Mouse (Mus musculus): Measurements from ENCODE around the gene Snx29. TPM values are rescaled to one million over a fixed set of nuclear protein-coding genes. Genes with fewer than 3 reads are reported as not detected.

Gene Snx29
- polyA plus RNA-seq, 1 experiment from 2014 or later = 15.3 TPM

GRCm38 (mm10) chr16:11475137-11475943 is 152.6 kb downstream of the Snx29 start:
- H3K9ac ChIP-seq (ENCODE audit: low read depth, low read length) = no peak overlapping the region
- 84% methylated on average over 10 of the region's 10 CpGs for WGBS
- no peaks in the 10 kb centered on the region for H3K9me3 ChIP-seq (ENCODE audit: control insufficient read depth, low read length)
- no peak overlapping the region for H3K4me2 ChIP-seq (ENCODE audit: low read length)
- no peak for ATAC-seq
- H3K4me3 ChIP-seq (ENCODE audit: low read length) = no peak overlapping the region
- H3K27me3 ChIP-seq (replicated peaks; ENCODE audit: control insufficient read depth, insufficient read depth, low read length) = no peaks in the 10 kb centered on the region
- no peak overlapping the region for H3K27ac ChIP-seq (ENCODE audit: low read depth, low read length)
- peaks cover 3% of the 10 kb centered on the region; the same call in 1 of the 2 replicates for H3K4me1 ChIP-seq (ENCODE audit: control insufficient read depth, insufficient read depth, low read depth, low read length)
- no peaks in the 10 kb centered on the region for H3K36me3 ChIP-seq (ENCODE audit: control insufficient read depth, insufficient read depth, low read length)

- ATAC-seq = no peak
- peaks cover 3% of the 10 kb centered on the region; the same call in 1 of the 2 replicates for H3K4me1 ChIP-seq (ENCODE audit: control insufficient read depth, insufficient read depth, low read depth, low read length)
- H3K9ac ChIP-seq (ENCODE audit: low read depth, low read length) = no peak overlapping the region
- no peak overlapping the region for H3K4me2 ChIP-seq (ENCODE audit: low read length)
- no peaks in the 10 kb centered on the region for H3K9me3 ChIP-seq (ENCODE audit: control insufficient read depth, low read length)
- WGBS = 89% methylated on average over 1 of the region's 1 CpGs
- H3K27me3 ChIP-seq (replicated peaks; ENCODE audit: control insufficient read depth, insufficient read depth, low read length) = no peaks in the 10 kb centered on the region
- no peak overlapping the region for H3K27ac ChIP-seq (ENCODE audit: low read depth, low read length)
- H3K4me3 ChIP-seq (ENCODE audit: low read length) = no peak overlapping the region
- no peaks in the 10 kb centered on the region for H3K36me3 ChIP-seq (ENCODE audit: control insufficient read depth, insufficient read depth, low read length)
Measured at GRCm38 (mm10) chr16:11476314-11476713, 153.6 kb downstream of the Snx29 start.

- Histone ChIP-seq H3K4me2 (ENCODE audit: low read length) (no peak overlapping the region), H3K27ac (ENCODE audit: low read depth, low read length) (no peak overlapping the region), H3K4me3 (ENCODE audit: low read length) (no peak overlapping the region), H3K27me3 (replicated peaks; ENCODE audit: control insufficient read depth, insufficient read depth, low read length) (no peaks in the 10 kb centered on the region), H3K9ac (ENCODE audit: low read depth, low read length) (no peak overlapping the region), H3K36me3 (ENCODE audit: control insufficient read depth, insufficient read depth, low read length) (no peaks in the 10 kb centered on the region), H3K4me1 (ENCODE audit: control insufficient read depth, insufficient read depth, low read depth, low read length) (peaks cover 3% of the 10 kb centered on the region; the same call in 1 of the 2 replicates), H3K9me3 (ENCODE audit: control insufficient read depth, low read length) (no peaks in the 10 kb centered on the region)
- 69% methylated on average over 2 of the region's 2 CpGs for WGBS
- ATAC-seq = no peak
Measured at GRCm38 (mm10) chr16:11476968-11477367, 154.3 kb downstream of the Snx29 start.

GRCm38 (mm10) chr16:11477591-11477990 is 154.9 kb downstream of the Snx29 start:
- ATAC-seq = no peak
- Histone ChIP-seq H3K27ac (ENCODE audit: low read depth, low read length) (no peak overlapping the region), H3K9me3 (ENCODE audit: control insufficient read depth, low read length) (no peaks in the 10 kb centered on the region), H3K36me3 (ENCODE audit: control insufficient read depth, insufficient read depth, low read length) (no peaks in the 10 kb centered on the region), H3K4me1 (ENCODE audit: control insufficient read depth, insufficient read depth, low read depth, low read length) (peaks cover 3% of the 10 kb centered on the region; the same call in 1 of the 2 replicates), H3K27me3 (replicated peaks; ENCODE audit: control insufficient read depth, insufficient read depth, low read length) (no peaks in the 10 kb centered on the region), H3K9ac (ENCODE audit: low read depth, low read length) (no peak overlapping the region), H3K4me3 (ENCODE audit: low read length) (no peak overlapping the region), H3K4me2 (ENCODE audit: low read length) (no peak overlapping the region)
- WGBS = 76% methylated on average over 5 of the region's 5 CpGs

- 78% methylated on average over 4 of the region's 4 CpGs for WGBS
- ATAC-seq = no peak
- Histone ChIP-seq H3K36me3 (ENCODE audit: control insufficient read depth, insufficient read depth, low read length) (no peaks in the 10 kb centered on the region), H3K9ac (ENCODE audit: low read depth, low read length) (no peak overlapping the region), H3K27ac (ENCODE audit: low read depth, low read length) (no peak overlapping the region), H3K4me2 (ENCODE audit: low read length) (no peak overlapping the region), H3K4me1 (ENCODE audit: control insufficient read depth, insufficient read depth, low read depth, low read length) (no peaks in the 10 kb centered on the region), H3K4me3 (ENCODE audit: low read length) (no peak overlapping the region), H3K9me3 (ENCODE audit: control insufficient read depth, low read length) (no peaks in the 10 kb centered on the region), H3K27me3 (replicated peaks; ENCODE audit: control insufficient read depth, insufficient read depth, low read length) (no peaks in the 10 kb centered on the region)
Measured at GRCm38 (mm10) chr16:11479605-11480004, 156.9 kb downstream of the Snx29 start.

- Histone ChIP-seq H3K36me3 (ENCODE audit: control insufficient read depth, insufficient read depth, low read length) (no peaks in the 10 kb centered on the region), H3K4me3 (ENCODE audit: low read length) (no peak overlapping the region), H3K4me2 (ENCODE audit: low read length) (no peak overlapping the region), H3K4me1 (ENCODE audit: control insufficient read depth, insufficient read depth, low read depth, low read length) (no peaks in the 10 kb centered on the region), H3K9ac (ENCODE audit: low read depth, low read length) (no peak overlapping the region), H3K27ac (ENCODE audit: low read depth, low read length) (no peak overlapping the region), H3K27me3 (replicated peaks; ENCODE audit: control insufficient read depth, insufficient read depth, low read length) (no peaks in the 10 kb centered on the region), H3K9me3 (ENCODE audit: control insufficient read depth, low read length) (no peaks in the 10 kb centered on the region)
- ATAC-seq = no peak; the same call in 1 of the 2 replicates
- 83% methylated on average over 2 of the region's 2 CpGs for WGBS
Measured at GRCm38 (mm10) chr16:11482189-11482588, 159.5 kb downstream of the Snx29 start.

GRCm38 (mm10) chr16:11494895-11495294 is 172.2 kb downstream of the Snx29 start:
- Histone ChIP-seq H3K4me2 (ENCODE audit: low read length) (no peak overlapping the region), H3K9me3 (ENCODE audit: control insufficient read depth, low read length) (no peaks in the 10 kb centered on the region), H3K27me3 (replicated peaks; ENCODE audit: control insufficient read depth, insufficient read depth, low read length) (no peaks in the 10 kb centered on the region), H3K36me3 (ENCODE audit: control insufficient read depth, insufficient read depth, low read length) (no peaks in the 10 kb centered on the region), H3K9ac (ENCODE audit: low read depth, low read length) (no peak overlapping the region), H3K4me3 (ENCODE audit: low read length) (no peak overlapping the region), H3K27ac (ENCODE audit: low read depth, low read length) (no peak overlapping the region), H3K4me1 (ENCODE audit: control insufficient read depth, insufficient read depth, low read depth, low read length) (peaks cover 5% of the 10 kb centered on the region; the same call in 1 of the 2 replicates)
- ATAC-seq = 0 out of 2 replicates have a peak, but pooled peaks have one; percentile 40
- WGBS = 80% methylated on average over 7 of the region's 7 CpGs

- H3K4me2 ChIP-seq (ENCODE audit: low read length) = no peak overlapping the region
- peaks cover 5% of the 10 kb centered on the region; the same call in 1 of the 2 replicates for H3K4me1 ChIP-seq (ENCODE audit: control insufficient read depth, insufficient read depth, low read depth, low read length)
- WGBS = 85% methylated on average over 9 of the region's 10 CpGs
- ATAC-seq = no peak
- no peaks in the 10 kb centered on the region for H3K27me3 ChIP-seq (replicated peaks; ENCODE audit: control insufficient read depth, insufficient read depth, low read length)
- H3K4me3 ChIP-seq (ENCODE audit: low read length) = no peak overlapping the region
- H3K27ac ChIP-seq (ENCODE audit: low read depth, low read length) = no peak overlapping the region
- no peaks in the 10 kb centered on the region for H3K36me3 ChIP-seq (ENCODE audit: control insufficient read depth, insufficient read depth, low read length)
- no peak overlapping the region for H3K9ac ChIP-seq (ENCODE audit: low read depth, low read length)
- H3K9me3 ChIP-seq (ENCODE audit: control insufficient read depth, low read length) = no peaks in the 10 kb centered on the region
Measured at GRCm38 (mm10) chr16:11495923-11496616, 173.4 kb downstream of the Snx29 start.

GRCm38 (mm10) chr16:11496721-11497120 is 174.0 kb downstream of the Snx29 start:
- no peak for ATAC-seq
- Histone ChIP-seq H3K4me3 (ENCODE audit: low read length) (no peak overlapping the region), H3K27ac (ENCODE audit: low read depth, low read length) (no peak overlapping the region), H3K36me3 (ENCODE audit: control insufficient read depth, insufficient read depth, low read length) (no peaks in the 10 kb centered on the region), H3K9ac (ENCODE audit: low read depth, low read length) (no peak overlapping the region), H3K4me2 (ENCODE audit: low read length) (no peak overlapping the region), H3K4me1 (ENCODE audit: control insufficient read depth, insufficient read depth, low read depth, low read length) (peaks cover 5% of the 10 kb centered on the region; the same call in 1 of the 2 replicates), H3K9me3 (ENCODE audit: control insufficient read depth, low read length) (no peaks in the 10 kb centered on the region), H3K27me3 (replicated peaks; ENCODE audit: control insufficient read depth, insufficient read depth, low read length) (no peaks in the 10 kb centered on the region)
- WGBS = 68% methylated on average over 3 of the region's 3 CpGs

All from hindbrain, embryonic 16.5 days (tissue).